Mouse (Mus musculus): ENCODE measurements around the gene Otx1. TPM values are rescaled to one million over a fixed set of nuclear protein-coding genes. Genes with fewer than 3 reads are reported as not detected.

Gene Otx1
- total RNA-seq (2023) = not detected

DNA sequence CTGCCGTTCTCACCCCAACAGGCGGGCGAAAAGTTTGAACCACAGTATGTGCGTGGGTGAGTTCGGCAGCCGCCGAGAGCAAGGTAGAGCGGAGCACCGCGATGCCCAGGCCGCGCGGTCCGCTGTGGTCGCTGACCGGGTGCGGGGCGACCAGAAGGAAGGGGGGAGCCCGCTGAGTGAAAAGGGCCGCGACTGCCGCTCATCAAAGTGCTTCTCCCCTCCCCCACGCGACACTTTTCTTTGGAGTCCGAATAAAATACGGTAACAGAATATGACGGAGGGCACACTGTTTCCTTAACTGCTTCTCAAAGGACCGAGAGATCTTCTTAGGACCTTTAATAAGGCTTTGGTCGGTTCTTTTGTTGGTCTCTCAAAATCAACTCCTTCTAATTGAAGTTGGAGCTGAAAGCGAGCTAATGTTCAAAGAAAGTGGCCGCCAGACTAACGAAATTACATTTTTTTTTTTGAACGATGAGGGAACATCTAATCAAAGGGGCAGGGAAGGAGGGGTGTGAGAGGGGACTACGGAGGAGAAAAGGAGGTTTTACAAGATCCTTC, at the start of gene Otx1:
Gene Otx1, minus strand, starts transcription at position 115 of the 558 bp plus-strand sequence.

